Mouse (Mus musculus): ENCODE results near the gene H2-K1.
A peak's percentile ranks its signal among the peaks of the same experiment; 100 is the strongest.

The H2-K1 gene

GRCm38 (mm10) chr17:34000150-34000537, at the start of gene H2-K1:
Gene H2-K1 (minus strand): TSS chr17:34000347.
- DNase-seq: peak; percentile 77 to 82

- DNase-seq: no peak
These were observed 47.4 kb upstream of the H2-K1 start for GRCm38 (mm10) chr17:34047404-34048050.

- no peak for DNase-seq
These were observed 45.8 kb upstream of the H2-K1 start for GRCm38 (mm10) chr17:34045941-34046340.

- DNase-seq: peak; percentile 67 to 69
These were observed 39.7 kb upstream of the H2-K1 start for GRCm38 (mm10) chr17:34039562-34040450.

- DNase-seq: peak; percentile 48 to 52
These were observed 38.9 kb upstream of the H2-K1 start, which contains the start of gene Col11a2 for GRCm38 (mm10) chr17:34038878-34039561. Gene Col11a2 (plus strand): TSS chr17:34039437.

- DNase-seq: peak; percentile 61 to 76
These were observed 38.3 kb upstream of the H2-K1 start for GRCm38 (mm10) chr17:34038440-34038839.

- DNase-seq: peak in 1 of 2 experiments; percentile 5
These were observed 37.1 kb upstream of the H2-K1 start for GRCm38 (mm10) chr17:34037241-34037640.

GRCm38 (mm10) chr17:34036647-34037046, 36.5 kb upstream of the H2-K1 start:
- DNase-seq: peak; percentile 5 to 32

- DNase-seq: peak; percentile 27 to 29
These were observed 35.4 kb upstream of the H2-K1 start for GRCm38 (mm10) chr17:34035517-34035916.

GRCm38 (mm10) chr17:34034064-34034463, 33.9 kb upstream of the H2-K1 start:
- peak; percentile 81 to 86 for DNase-seq

- DNase-seq: peak; percentile 55 to 59
These were observed 33.3 kb upstream of the H2-K1 start for GRCm38 (mm10) chr17:34033441-34033840.

- DNase-seq: peak; percentile 53 to 61
These were observed 32.7 kb upstream of the H2-K1 start for GRCm38 (mm10) chr17:34032806-34033205.

GRCm38 (mm10) chr17:34032174-34032632, 32.1 kb upstream of the H2-K1 start:
- no peak for DNase-seq

GRCm38 (mm10) chr17:34031465-34032173, 31.5 kb upstream of the H2-K1 start, which contains the start of the genes Slc39a7 and Rxrb:
Gene Slc39a7 (minus strand): TSS chr17:34031682.
Gene Rxrb (plus strand): TSS chr17:34031812.
- DNase-seq: peak; percentile 99 to 100

GRCm38 (mm10) chr17:34030861-34031326, 30.7 kb upstream of the H2-K1 start:
- no peak for DNase-seq

GRCm38 (mm10) chr17:34029890-34030595, 29.9 kb upstream of the H2-K1 start:
- no peak for DNase-seq

GRCm38 (mm10) chr17:34029150-34029889, 29.2 kb upstream of the H2-K1 start:
- DNase-seq: no peak

- peak; percentile 25 to 30 for DNase-seq
These were observed 28.5 kb upstream of the H2-K1 start for GRCm38 (mm10) chr17:34028501-34029149.

- peak; percentile 96 to 97 for DNase-seq
These were observed 27.6 kb upstream of the H2-K1 start, which contains the start of gene H2-Ke6 for GRCm38 (mm10) chr17:34027656-34028223. Gene H2-Ke6 (minus strand): TSS chr17:34028060.

All from cerebellum, postnatal 10 days (tissue).